Mouse (Mus musculus) T-cell, adult 2 months (primary cell): Measurements from ENCODE around the gene Gpr157.
A peak's percentile ranks its signal among the peaks of the same experiment; 100 is the strongest.

Experiments used
- DNase-seq: peaks from one replicate; pipeline ENCODE4 v3.0.0; 2022; ENCODE audit warnings: low spot score

Gpr157 gene

GRCm38 (mm10) chr4:150110373-150110772, 23.2 kb downstream of the Gpr157 start:
- DNase-seq: no peak

- DNase-seq: peak; percentile 56
Measured at GRCm38 (mm10) chr4:150112867-150113266, 25.7 kb downstream of the Gpr157 start.

- no peak for DNase-seq
Measured at GRCm38 (mm10) chr4:150114505-150115061, 27.4 kb downstream of the Gpr157 start.

- DNase-seq: peak; percentile 28
Measured at GRCm38 (mm10) chr4:150117311-150117710, 30.1 kb downstream of the Gpr157 start.

GRCm38 (mm10) chr4:150118163-150118562, 31.0 kb downstream of the Gpr157 start:
- DNase-seq: no peak

- no peak for DNase-seq
Measured at GRCm38 (mm10) chr4:150119055-150119454, 31.9 kb downstream of the Gpr157 start, which contains the start of gene Slc2a5. Gene Slc2a5, plus strand, starts transcription at chr4:150119283.

- no peak for DNase-seq
Measured at GRCm38 (mm10) chr4:150119640-150120039, 32.5 kb downstream of the Gpr157 start.

GRCm38 (mm10) chr4:150120173-150120833, 33.1 kb downstream of the Gpr157 start:
- DNase-seq: no peak

- DNase-seq: no peak
Measured at GRCm38 (mm10) chr4:150121430-150121829, 34.3 kb downstream of the Gpr157 start.

- no peak for DNase-seq
Measured at GRCm38 (mm10) chr4:150122476-150122875, 35.3 kb downstream of the Gpr157 start.

- DNase-seq: no peak
Measured at GRCm38 (mm10) chr4:150126373-150126772, 39.2 kb downstream of the Gpr157 start.

GRCm38 (mm10) chr4:150127894-150128293, 40.7 kb downstream of the Gpr157 start:
- no peak for DNase-seq

GRCm38 (mm10) chr4:150128571-150128970, 41.4 kb downstream of the Gpr157 start:
- no peak for DNase-seq

GRCm38 (mm10) chr4:150130661-150131060, 43.5 kb downstream of the Gpr157 start:
- DNase-seq: no peak

GRCm38 (mm10) chr4:150132692-150133271, 45.6 kb downstream of the Gpr157 start:
- DNase-seq: no peak

GRCm38 (mm10) chr4:150135254-150135653, 48.1 kb downstream of the Gpr157 start:
- no peak for DNase-seq

GRCm38 (mm10) chr4:150136693-150137092, 49.5 kb downstream of the Gpr157 start:
- DNase-seq: peak; percentile 54

- DNase-seq: no peak
Measured at GRCm38 (mm10) chr4:150137368-150138083, 50.4 kb downstream of the Gpr157 start.

- DNase-seq: peak; percentile 37
Measured at GRCm38 (mm10) chr4:150138084-150138543, 50.9 kb downstream of the Gpr157 start.

GRCm38 (mm10) chr4:150139090-150139489, 51.9 kb downstream of the Gpr157 start:
- no peak for DNase-seq

- no peak for DNase-seq
Measured at GRCm38 (mm10) chr4:150140346-150140745, 53.2 kb downstream of the Gpr157 start.

GRCm38 (mm10) chr4:150144242-150144641, 57.1 kb downstream of the Gpr157 start:
- no peak for DNase-seq

GRCm38 (mm10) chr4:150146286-150146685, 59.1 kb downstream of the Gpr157 start:
- no peak for DNase-seq
